Mouse (Mus musculus) right cerebral cortex, postnatal 36 days (tissue): ENCODE data around the gene Cyp2d10.
A peak's percentile ranks its signal among the peaks of the same experiment; 100 is the strongest.

Experiments
- DNase-seq, 2 experiments: peaks; one replicate each; pipeline ENCODE4 v3.0.0; 2022; ENCODE audit warnings: low spot score in 2 of 2, mixed read lengths in 1 of 2

The Cyp2d10 gene

GRCm38 (mm10) chr15:82361459-82362018 is 45.5 kb downstream of the Cyp2d10 start:
- no peak for DNase-seq

- DNase-seq: no peak
These were observed 48.3 kb downstream of the Cyp2d10 start for GRCm38 (mm10) chr15:82358431-82359260.

DNA sequence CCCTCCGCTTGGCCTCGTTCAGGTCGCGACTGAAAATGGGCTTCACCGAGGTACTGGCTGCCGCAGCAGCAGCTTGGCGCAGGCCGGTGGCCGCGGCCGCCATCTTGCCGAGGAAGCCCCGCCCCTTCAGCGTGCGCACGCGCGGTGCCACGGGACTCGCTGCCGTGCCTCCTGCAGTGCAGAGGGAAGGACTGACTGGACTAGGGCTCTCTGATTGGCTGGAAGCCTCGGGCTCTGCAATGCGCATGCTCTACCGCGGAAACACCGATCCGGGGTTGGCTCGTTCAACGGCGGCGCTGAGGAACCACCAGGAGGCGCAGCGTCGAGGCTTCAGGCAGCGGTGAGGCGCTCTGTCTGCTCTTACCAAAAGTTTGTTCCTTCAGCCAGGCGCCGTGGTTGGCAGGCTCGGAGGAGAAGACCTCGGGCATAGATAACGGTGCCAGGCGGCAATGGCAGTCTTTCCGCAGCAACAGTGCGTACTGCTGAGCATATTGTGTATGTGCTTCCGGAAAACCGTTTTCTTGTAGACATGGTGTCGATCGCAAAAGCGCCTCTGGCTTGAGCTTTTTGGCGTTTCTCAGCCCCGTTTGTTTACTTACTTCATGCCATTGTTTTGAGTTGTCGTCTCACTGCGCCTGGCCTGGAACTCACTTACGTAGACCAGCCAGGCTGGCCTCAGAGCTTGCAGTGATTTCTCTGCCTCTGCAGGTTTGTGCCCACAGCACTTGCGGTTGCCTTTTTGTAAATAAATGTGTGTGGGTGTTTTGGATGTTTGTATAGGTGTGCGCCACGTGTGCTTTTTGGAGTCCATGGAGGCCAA is 52.7 kb downstream of the Cyp2d10 start, which contains the start of gene Ndufa6:
Gene Ndufa6 (minus strand): TSS at position 197 of the 820 bp plus-strand sequence.
- DNase-seq: peak; percentile 93 to 96

- DNase-seq: no peak
These were observed 53.3 kb downstream of the Cyp2d10 start for GRCm38 (mm10) chr15:82353745-82354113.

GRCm38 (mm10) chr15:82353078-82353744 is 53.8 kb downstream of the Cyp2d10 start:
- DNase-seq: no peak
